Mouse (Mus musculus) hindbrain, postnatal 0 days (tissue): Measurements from ENCODE around the gene Grhpr. TPM values are rescaled to one million over a fixed set of nuclear protein-coding genes. Genes with fewer than 3 reads are reported as not detected.

Experiments used
- ATAC-seq: fragments of 200-750 bp; cut with Nextera tagmentation; 2 replicates; pipeline ENCODE4 v1.8.0; 2017; ENCODE audit warnings: mild to moderate bottlenecking, moderate TSS enrichment, moderate library complexity
- DNase-seq: peaks from one replicate; pipeline ENCODE4 v3.0.0-alpha.2; 2015; ENCODE audit warnings: low spot score
- H3K27ac ChIP-seq: fragments of 300-500 bp; sonication (generic); 2 replicates; pipeline ENCODE4 v1.5.1; 2014; ENCODE audit warnings: mild to moderate bottlenecking
- H3K27me3 ChIP-seq: fragments of 300-500 bp; sonication (generic); 2 replicates; pipeline ENCODE4 v1.6.1; 2014; ENCODE audit warnings: low read length, mixed read lengths; ENCODE audit not compliant: insufficient read depth
- H3K36me3 ChIP-seq: fragments of 300-500 bp; sonication (generic); 2 replicates; pipeline ENCODE4 v1.6.1; 2014; ENCODE audit warnings: low read length, mixed read lengths; ENCODE audit not compliant: insufficient read depth
- H3K4me1 ChIP-seq: fragments of 300-500 bp; sonication (generic); 2 replicates; pipeline ENCODE4 v1.6.1; 2014; ENCODE audit warnings: antibody characterized with exemption, low read length, mixed read lengths; ENCODE audit not compliant: insufficient read depth
- H3K4me2 ChIP-seq: fragments of 300-500 bp; sonication (generic); 2 replicates; pipeline ENCODE4 v1.6.1; 2014; ENCODE audit warnings: low read depth, mild to moderate bottlenecking, low read length, moderate library complexity, mixed read lengths
- H3K4me3 ChIP-seq: fragments of 300-500 bp; sonication (generic); 2 replicates; pipeline ENCODE4 v1.5.1; 2014; ENCODE audit warnings: low read length
- H3K9ac ChIP-seq: fragments of 300-500 bp; sonication (generic); replicated peaks from 2 replicates; pipeline ENCODE4 v1.6.1; 2014; ENCODE audit warnings: mild to moderate bottlenecking, low read length, moderate library complexity, mixed read lengths
- H3K9me3 ChIP-seq: fragments of 300-500 bp; sonication (generic); 2 replicates; pipeline ENCODE4 v1.6.1; 2016; ENCODE audit warnings: low read length, mixed read lengths
- CTCF ChIP-seq: IDR thresholded peaks from 2 replicates; pipeline ENCODE4 v1.5.1; 2016; ENCODE audit warnings: antibody characterized with exemption, control low read depth, low read depth
- WGBS: fragments of 180-500 bp; shearing (Covaris S2); extraction: QIAGEN DNeasy Blood & Tissue Kit; methylation state at CpG from one replicate; pipeline ENCODE4 v1.1.7; 2014; 5-methylcytosine and 5-hydroxymethylcytosine counted together
- polyA plus RNA-seq: library from polyadenylated mRNA; unstranded; fragments of >200 nt; fragmentation: Nextera tagmentation; extraction: Ambion mirVana; gene quantifications from 2 replicates; pipeline ENCODE4 v1.2.1, GENCODE M21; 2015
- total RNA-seq: library from RNA; depleted of rRNA; stranded (reverse); fragments of >200 nt; gene quantifications from 2 replicates; pipeline ENCODE4 v1.2.3, GENCODE M21; 2014; rRNA removed

Grhpr gene
- 17.7 and 31.5 TPM in 2 replicates for total RNA-seq
- polyA plus RNA-seq: 36.7 and 39.8 TPM in 2 replicates

- ATAC-seq (peak; percentile 92), DNase-seq (peak; percentile 75)
- TF ChIP-seq CTCF: peak; percentile 48
Measured at GRCm38 (mm10) chr4:44981280-44981973, at the start of gene Grhpr. Grhpr (plus strand) TSS chr4:44981395.

GRCm38 (mm10) chr4:44931732-44932131, 49.5 kb upstream of the Grhpr start:
- H3K36me3 ChIP-seq: peaks cover 18% of the 10 kb centered on the region
- no peaks in the 10 kb centered on the region for H3K4me1 ChIP-seq
- H3K27me3 ChIP-seq: no peaks in the 10 kb centered on the region
- no peak for TF ChIP-seq CTCF
- WGBS: 87% methylated on average over 6 of the region's 6 CpGs
- H3K4me2 ChIP-seq: no peak overlapping the region
- no peak for ATAC-seq
- H3K9me3 ChIP-seq: no peaks in the 10 kb centered on the region
- H3K9ac ChIP-seq: no peak overlapping the region
- DNase-seq: no peak
- no peak overlapping the region for H3K27ac ChIP-seq
- H3K4me3 ChIP-seq: no peak overlapping the region

More at GRCm38 (mm10) chr4:44981280-44981973, at the start of gene Grhpr:
- Histone ChIP-seq H3K4me3 (peak within 1 kb of the TSS; percentile 49), H3K4me2 (peak within 1 kb of the TSS; percentile 69), H3K27ac (peak within 1 kb of the TSS; percentile 46; the same call in 1 of the 2 replicates), H3K4me1 (no peaks in the 10 kb centered on the region), H3K36me3 (no peaks in the 10 kb centered on the region), H3K9me3 (no peaks in the 10 kb centered on the region), H3K9ac (peak within 1 kb of the TSS; percentile 51), H3K27me3 (no peaks in the 10 kb centered on the region)
- under 1% methylated on average over 40 of the region's 40 CpGs for WGBS

GRCm38 (mm10) chr4:44938359-44939340, 42.5 kb upstream of the Grhpr start:
- TF ChIP-seq CTCF: no peak
- Histone ChIP-seq H3K9me3 (no peaks in the 10 kb centered on the region), H3K4me3 (no peak overlapping the region), H3K4me1 (no peaks in the 10 kb centered on the region), H3K27ac (no peak overlapping the region), H3K9ac (no peak overlapping the region), H3K27me3 (no peaks in the 10 kb centered on the region), H3K4me2 (no peak overlapping the region), H3K36me3 (no peaks in the 10 kb centered on the region)
- no peak for DNase-seq
- no peak for ATAC-seq
- 79% methylated on average over 8 of the region's 8 CpGs for WGBS

GRCm38 (mm10) chr4:44939576-44940249, 41.5 kb upstream of the Grhpr start:
- WGBS: 75% methylated on average over 14 of the region's 14 CpGs
- no peak overlapping the region for H3K27ac ChIP-seq
- no peak overlapping the region for H3K9ac ChIP-seq
- no peaks in the 10 kb centered on the region for H3K4me1 ChIP-seq
- no peak overlapping the region for H3K4me2 ChIP-seq
- H3K27me3 ChIP-seq: no peaks in the 10 kb centered on the region
- TF ChIP-seq CTCF: no peak
- H3K9me3 ChIP-seq: no peaks in the 10 kb centered on the region
- ATAC-seq (no peak), DNase-seq (no peak)
- H3K4me3 ChIP-seq: no peak overlapping the region
- no peaks in the 10 kb centered on the region for H3K36me3 ChIP-seq

- Histone ChIP-seq H3K9ac (no peak overlapping the region), H3K4me2 (no peak overlapping the region), H3K9me3 (no peaks in the 10 kb centered on the region), H3K36me3 (no peaks in the 10 kb centered on the region), H3K4me1 (no peaks in the 10 kb centered on the region), H3K4me3 (no peak overlapping the region), H3K27me3 (no peaks in the 10 kb centered on the region), H3K27ac (no peak overlapping the region)
- DNase-seq: no peak
- WGBS: 86% methylated on average over 9 of the region's 9 CpGs
- ATAC-seq: no peak
- no peak for TF ChIP-seq CTCF
Measured at GRCm38 (mm10) chr4:44940286-44940685, 40.9 kb upstream of the Grhpr start.

- Histone ChIP-seq H3K36me3 (no peaks in the 10 kb centered on the region), H3K4me1 (no peaks in the 10 kb centered on the region), H3K27me3 (no peaks in the 10 kb centered on the region), H3K4me2 (no peak overlapping the region), H3K9ac (no peak overlapping the region), H3K4me3 (no peak overlapping the region), H3K27ac (no peak overlapping the region), H3K9me3 (no peaks in the 10 kb centered on the region)
- DNase-seq (no peak), ATAC-seq (no peak)
- 96% methylated on average over 1 of the region's 1 CpGs for WGBS
- no peak for TF ChIP-seq CTCF
Measured at GRCm38 (mm10) chr4:44942237-44942636, 39.0 kb upstream of the Grhpr start.
